Mouse (Mus musculus) kidney, embryonic 16.5 days (tissue): ENCODE results near the gene C1qtnf1. TPM values are rescaled to one million over a fixed set of nuclear protein-coding genes. Genes with fewer than 3 reads are reported as not detected.

Experiments
- ATAC-seq: fragments of 200-750 bp; cut with Nextera tagmentation; 2 replicates; pipeline ENCODE4 v1.8.0; 2017; ENCODE audit warnings: moderate TSS enrichment; ENCODE audit not compliant: low FRiP score, low TSS enrichment
- H3K27ac ChIP-seq: fragments of 300-500 bp; sonication (generic); 2 replicates; pipeline ENCODE4 v1.5.1; 2014; ENCODE audit warnings: low read length
- H3K27me3 ChIP-seq: fragments of 300-500 bp; sonication (generic); 2 replicates; pipeline ENCODE4 v1.6.1; 2014; ENCODE audit warnings: low read length, control low read depth, mixed read lengths; ENCODE audit not compliant: insufficient read depth
- H3K36me3 ChIP-seq: fragments of 300-500 bp; sonication (generic); 2 replicates; pipeline ENCODE4 v1.6.1; 2014; ENCODE audit warnings: low read length, control low read depth, mixed read lengths; ENCODE audit not compliant: insufficient read depth
- H3K4me1 ChIP-seq: fragments of 300-500 bp; sonication (generic); 2 replicates; pipeline ENCODE4 v1.6.1; 2014; ENCODE audit warnings: low read length, control low read depth, mixed read lengths; ENCODE audit not compliant: insufficient read depth
- H3K4me2 ChIP-seq: fragments of 300-500 bp; sonication (generic); replicated peaks from 2 replicates; pipeline ENCODE4 v1.6.1; 2014; ENCODE audit warnings: low read depth, low read length
- H3K4me3 ChIP-seq: fragments of 300-500 bp; sonication (generic); 2 replicates; pipeline ENCODE4 v1.5.1; 2014; ENCODE audit warnings: mild to moderate bottlenecking, low read length
- H3K9ac ChIP-seq: fragments of 300-500 bp; sonication (generic); replicated peaks from 2 replicates; pipeline ENCODE4 v1.6.1; 2014; ENCODE audit warnings: low read length
- H3K9me3 ChIP-seq: fragments of 300-500 bp; sonication (generic); 2 replicates; pipeline ENCODE4 v1.6.1; 2016; ENCODE audit warnings: low read length, control low read depth
- WGBS: fragments of 180-500 bp; shearing (Covaris S2); extraction: QIAGEN DNeasy Blood & Tissue Kit; methylation state at CpG from one replicate; pipeline ENCODE4 v1.1.7; 2014; 5-methylcytosine and 5-hydroxymethylcytosine counted together
- polyA plus RNA-seq: library from polyadenylated mRNA; unstranded; fragments of >200 nt; fragmentation: Nextera tagmentation; extraction: Ambion mirVana; gene quantifications from 2 replicates; pipeline ENCODE4 v1.2.1, GENCODE M21; 2015

The C1qtnf1 gene
- polyA plus RNA-seq, 1 experiment from 2014 or later, result 8.3 TPM

DNA sequence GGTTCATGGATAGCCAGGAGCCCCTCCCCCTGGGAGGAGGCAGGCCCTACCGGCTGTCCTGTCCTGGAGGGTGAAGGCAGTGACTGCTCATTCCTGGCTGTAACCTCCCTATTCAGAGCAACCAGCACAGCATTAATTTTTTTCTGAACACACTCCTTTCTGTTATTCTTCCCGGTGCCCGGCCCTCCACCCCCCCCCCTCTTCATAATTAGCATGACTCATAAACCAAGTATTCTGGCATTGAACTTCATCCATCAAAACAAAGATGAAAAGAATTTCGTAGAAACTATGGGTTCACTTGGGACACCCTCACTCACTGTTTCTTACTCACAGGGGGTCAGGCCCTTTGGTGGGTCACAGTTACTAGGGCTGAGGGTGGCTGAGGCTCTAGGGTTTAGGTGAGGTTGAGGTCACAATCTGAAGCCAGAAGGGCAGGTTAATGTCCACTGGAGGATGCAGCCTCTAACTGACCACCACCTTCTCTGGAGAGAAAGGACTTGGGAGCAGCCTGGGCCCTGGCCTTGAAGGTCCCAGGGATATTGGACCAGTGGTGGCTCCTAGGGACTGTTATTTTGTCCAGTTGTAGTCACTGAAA is 2.4 kb downstream of the C1qtnf1 start:
- no peaks in the 10 kb centered on the region for H3K36me3 ChIP-seq
- WGBS, result 31% methylated on average over 4 of the region's 4 CpGs
- no peak overlapping the region for H3K4me3 ChIP-seq
- peak overlapping the region; percentile 53; the same call in 1 of the 2 replicates for H3K27ac ChIP-seq
- no peak overlapping the region for H3K4me2 ChIP-seq
- H3K9me3 ChIP-seq, result no peaks in the 10 kb centered on the region
- ATAC-seq, result no peak
- no peaks in the 10 kb centered on the region for H3K27me3 ChIP-seq
- H3K9ac ChIP-seq, result no peak overlapping the region
- peaks cover 48% of the 10 kb centered on the region for H3K4me1 ChIP-seq

DNA sequence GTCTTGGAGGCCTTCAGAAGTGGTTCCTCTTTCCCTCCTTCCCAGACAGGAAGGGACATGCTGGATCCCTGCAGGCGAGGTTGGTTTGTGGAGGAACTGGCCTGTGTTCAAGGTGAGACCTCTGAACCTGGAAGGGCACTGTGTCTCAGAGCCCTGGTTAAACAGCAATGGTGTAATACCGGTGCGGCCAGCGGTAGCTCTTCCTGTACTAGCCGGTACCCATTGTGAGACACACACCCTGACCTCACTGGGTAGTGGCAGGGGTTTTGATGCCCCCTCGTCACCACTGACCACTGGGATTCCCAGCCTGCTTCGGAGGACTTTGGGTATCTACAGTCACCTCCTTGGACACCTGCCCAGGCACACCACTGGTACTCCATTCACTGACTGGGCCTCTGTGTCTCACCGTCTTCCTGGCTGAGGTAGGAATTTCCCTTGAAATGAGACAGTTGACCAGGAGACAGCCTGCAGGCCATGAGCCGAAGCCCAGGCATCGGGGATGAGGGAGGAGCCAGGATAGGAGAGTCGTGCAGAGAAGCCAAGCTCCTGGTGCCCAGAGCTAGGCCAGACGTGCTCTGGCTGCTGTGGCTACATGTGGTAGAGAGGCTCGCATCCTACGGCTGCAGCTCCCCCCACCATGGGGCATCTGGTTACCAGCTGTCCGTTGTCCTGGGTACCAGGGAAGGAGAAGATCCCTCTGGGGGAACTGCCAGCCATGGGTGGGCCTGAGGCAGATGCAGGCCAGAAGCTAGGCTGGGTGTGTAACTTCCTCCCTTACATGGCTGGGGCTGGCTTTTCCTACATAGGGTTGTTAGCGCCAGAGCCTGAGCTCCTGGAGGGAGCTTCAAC is 3.3 kb downstream of the C1qtnf1 start:
- ATAC-seq, result no peak
- Histone ChIP-seq H3K9me3 (no peaks in the 10 kb centered on the region), H3K27me3 (no peaks in the 10 kb centered on the region), H3K36me3 (no peaks in the 10 kb centered on the region), H3K9ac (0 out of 2 replicates have a peak overlapping the region, but pooled peaks have one; percentile 26), H3K4me1 (peaks cover 48% of the 10 kb centered on the region), H3K4me3 (no peak overlapping the region), H3K27ac (no peak overlapping the region; the same call in 1 of the 2 replicates), H3K4me2 (no peak overlapping the region)
- WGBS, result 82% methylated on average over 16 of the region's 16 CpGs

DNA sequence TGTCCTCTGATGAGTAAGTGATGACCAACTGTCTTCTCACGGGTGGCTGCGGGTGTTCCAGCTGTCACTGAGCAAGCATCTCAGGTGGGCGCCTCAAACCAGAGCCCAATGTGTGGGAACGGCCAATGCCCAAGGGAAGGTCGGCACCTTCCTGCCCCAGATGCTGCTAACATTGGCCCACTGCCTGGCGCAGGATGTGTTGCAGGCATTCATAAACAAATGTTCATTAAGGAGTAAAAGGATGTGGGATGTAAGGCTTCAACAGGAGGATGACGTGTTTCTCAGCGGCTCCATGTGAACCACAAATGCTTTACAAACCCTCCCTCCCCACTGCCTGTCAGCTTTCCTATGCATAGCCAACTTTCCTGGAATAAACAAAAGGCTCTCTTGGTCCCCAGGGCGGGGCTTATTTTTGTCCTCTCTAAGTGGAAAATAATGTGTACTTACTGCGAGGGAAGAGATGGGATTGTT is 5.4 kb downstream of the C1qtnf1 start:
- Histone ChIP-seq H3K27me3 (no peaks in the 10 kb centered on the region), H3K9me3 (no peaks in the 10 kb centered on the region), H3K36me3 (no peaks in the 10 kb centered on the region), H3K27ac (peak overlapping the region; percentile 55), H3K4me2 (peak overlapping the region; percentile 54), H3K4me1 (peaks cover 40% of the 10 kb centered on the region), H3K4me3 (peak overlapping the region; percentile 36), H3K9ac (peak overlapping the region; percentile 55)
- WGBS, result 60% methylated on average over 10 of the region's 10 CpGs
- no peak for ATAC-seq

DNA sequence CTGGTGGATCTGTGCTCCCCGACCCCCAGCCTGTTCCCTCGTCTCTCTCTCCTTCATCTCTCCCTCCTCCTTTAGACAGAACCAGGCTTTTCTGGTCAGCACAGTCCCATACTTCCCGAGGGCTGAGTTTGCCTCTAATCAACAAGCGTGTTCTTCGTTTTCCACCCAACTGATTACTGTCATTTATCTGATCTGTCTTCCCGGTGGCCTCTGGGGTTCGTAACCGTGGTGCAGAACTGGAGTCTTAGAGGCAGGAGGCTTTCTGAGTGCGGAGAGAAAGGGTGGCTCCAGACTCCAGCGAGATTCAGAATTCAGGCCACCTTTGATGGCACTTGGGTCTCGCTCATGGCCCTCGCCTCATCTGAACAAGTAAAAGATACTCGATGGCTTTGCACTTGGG is 6.1 kb downstream of the C1qtnf1 start:
- H3K27me3 ChIP-seq, result no peaks in the 10 kb centered on the region
- peak overlapping the region; percentile 36 for H3K4me3 ChIP-seq
- ATAC-seq, result no peak
- peaks cover 39% of the 10 kb centered on the region for H3K4me1 ChIP-seq
- WGBS, result 37% methylated on average over 13 of the region's 13 CpGs
- H3K36me3 ChIP-seq, result no peaks in the 10 kb centered on the region
- peak overlapping the region; percentile 54 for H3K4me2 ChIP-seq
- H3K27ac ChIP-seq, result peak overlapping the region; percentile 55
- H3K9me3 ChIP-seq, result no peaks in the 10 kb centered on the region
- peak overlapping the region; percentile 55 for H3K9ac ChIP-seq

DNA sequence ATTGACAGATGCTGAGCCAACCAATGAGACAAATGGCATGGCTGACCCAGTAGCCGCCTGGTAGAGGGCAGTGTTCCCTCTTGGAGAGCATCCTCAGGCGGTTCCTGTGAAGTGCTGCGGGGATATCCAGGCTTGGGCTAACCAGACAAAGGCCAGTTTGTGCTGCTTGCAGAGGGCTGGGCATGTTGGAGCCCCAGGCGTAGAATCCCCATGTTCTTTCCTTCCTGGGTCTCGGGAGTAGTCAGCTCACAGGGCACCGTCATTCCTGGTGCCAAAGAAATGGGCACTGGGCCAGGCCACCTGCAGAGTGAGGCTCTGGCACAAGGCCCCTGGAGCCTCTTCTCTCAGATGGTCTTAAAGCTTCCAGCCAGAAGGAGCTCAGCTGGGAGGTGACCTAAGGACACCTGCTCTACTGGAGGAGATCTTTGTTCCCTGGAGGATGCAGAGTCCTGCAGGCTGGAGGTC is 8.5 kb downstream of the C1qtnf1 start:
- peaks cover 27% of the 10 kb centered on the region; the same call in 1 of the 2 replicates for H3K4me1 ChIP-seq
- no peak overlapping the region for H3K4me2 ChIP-seq
- no peaks in the 10 kb centered on the region for H3K27me3 ChIP-seq
- WGBS, result 48% methylated on average over 6 of the region's 6 CpGs
- no peak overlapping the region for H3K9ac ChIP-seq
- ATAC-seq, result no peak
- H3K9me3 ChIP-seq, result no peaks in the 10 kb centered on the region
- no peak overlapping the region for H3K27ac ChIP-seq
- H3K4me3 ChIP-seq, result no peak overlapping the region
- no peaks in the 10 kb centered on the region for H3K36me3 ChIP-seq

DNA sequence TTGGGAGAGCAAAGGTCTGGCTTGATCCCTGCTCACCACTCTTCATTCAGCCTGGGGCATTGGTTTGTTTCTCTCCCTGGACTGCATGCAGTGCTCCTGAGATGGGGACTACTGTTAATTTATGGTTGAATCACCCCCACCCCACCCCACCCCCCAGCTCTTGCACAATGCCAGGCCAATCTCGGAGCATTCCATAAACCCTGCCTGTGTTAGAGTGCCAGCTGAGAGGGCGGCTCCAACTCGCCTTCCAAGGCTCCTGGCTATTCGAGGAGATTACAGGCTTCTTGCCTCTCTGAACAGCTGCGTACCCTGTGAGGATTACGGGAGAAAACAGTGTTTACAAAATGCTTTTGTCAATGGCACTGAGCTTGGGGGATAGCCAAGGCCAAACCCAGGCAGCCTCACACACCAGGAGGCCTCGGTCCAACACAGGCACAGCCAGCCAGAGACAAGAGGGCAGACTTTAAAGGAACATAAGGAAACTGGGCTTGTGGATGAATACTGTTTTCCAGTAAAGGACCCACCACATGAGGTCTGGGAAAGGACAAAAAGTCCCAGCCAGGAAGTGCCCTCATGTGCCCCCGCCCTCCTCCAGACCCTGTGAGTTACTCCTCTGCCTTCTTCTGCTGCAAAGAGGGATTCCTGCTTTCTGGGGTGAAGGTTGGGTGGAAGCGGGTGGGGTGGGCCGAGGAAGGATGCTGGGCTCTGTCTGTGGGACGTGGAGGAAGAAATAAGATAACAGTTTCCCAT is 10.8 kb downstream of the C1qtnf1 start:
- H3K9me3 ChIP-seq, result no peaks in the 10 kb centered on the region
- no peak for ATAC-seq
- H3K36me3 ChIP-seq, result no peaks in the 10 kb centered on the region
- H3K9ac ChIP-seq, result 0 out of 2 replicates have a peak overlapping the region, but pooled peaks have one; percentile 39
- H3K4me3 ChIP-seq, result no peak overlapping the region
- no peak overlapping the region for H3K4me2 ChIP-seq
- peaks cover 19% of the 10 kb centered on the region; the same call in 1 of the 2 replicates for H3K4me1 ChIP-seq
- no peaks in the 10 kb centered on the region for H3K27me3 ChIP-seq
- 30% methylated on average over 11 of the region's 11 CpGs for WGBS
- H3K27ac ChIP-seq, result peak overlapping the region; percentile 26; the same call in 1 of the 2 replicates

DNA sequence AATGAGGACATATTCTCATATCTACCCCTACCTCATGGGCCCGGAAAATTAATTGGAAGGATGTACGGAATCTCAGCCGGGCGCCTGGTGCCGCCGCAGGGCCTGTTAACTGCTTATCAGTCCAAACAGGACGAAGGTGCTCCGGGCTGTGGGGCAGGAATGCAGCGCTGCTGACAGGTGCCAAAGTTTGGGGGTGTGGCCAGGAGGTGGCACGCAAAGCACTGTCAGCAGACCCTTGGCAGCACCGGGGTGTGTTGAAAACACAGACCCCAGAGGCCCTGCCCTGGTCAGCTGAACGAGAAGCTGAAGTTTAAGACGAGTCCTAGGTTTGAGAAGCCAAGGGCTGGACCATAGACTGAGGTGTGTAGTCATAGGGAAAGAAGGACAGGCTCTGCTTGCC is 14.7 kb downstream of the C1qtnf1 start:
- no peak; the same call in 1 of the 2 replicates for ATAC-seq

DNA sequence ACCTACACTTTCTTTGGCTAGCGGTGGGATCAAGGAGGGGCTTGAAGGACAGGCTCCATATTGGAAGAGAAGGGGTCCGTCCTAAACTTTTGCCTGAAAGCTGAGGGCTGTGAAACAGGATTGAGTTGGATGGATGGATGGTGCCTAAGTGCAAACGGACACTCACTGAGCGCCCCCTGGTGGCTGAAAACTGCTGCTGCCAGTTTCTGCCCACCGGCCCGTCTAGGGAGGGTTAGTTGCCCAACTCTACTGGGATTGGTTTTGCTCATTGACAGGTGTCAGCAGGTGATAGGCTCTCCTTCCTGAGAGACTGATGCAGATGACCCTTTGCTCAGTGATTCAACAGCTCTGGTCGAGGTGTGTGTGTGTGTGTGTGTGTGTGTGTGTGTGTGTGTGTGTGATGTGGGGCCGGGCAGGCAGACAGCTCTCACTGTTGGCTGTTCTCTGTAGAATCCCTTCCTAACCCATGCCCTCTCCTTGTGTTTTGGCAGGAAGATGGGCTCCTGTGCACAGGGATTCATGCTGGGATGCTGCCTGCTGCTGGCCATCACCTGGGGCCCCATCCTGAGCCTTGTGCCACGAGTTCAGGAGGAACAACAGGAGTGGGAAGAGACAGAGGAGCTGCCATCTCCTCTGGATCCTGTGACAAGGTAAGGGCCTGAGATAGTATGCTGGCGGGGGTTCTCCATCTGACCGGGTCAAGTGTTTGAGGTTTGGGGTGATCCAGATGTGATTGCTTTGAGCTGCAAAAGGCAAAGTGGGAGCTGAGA is 15.4 kb downstream of the C1qtnf1 start:
- ATAC-seq, result peak; percentile 43

More for the DNA sequence above, 14.7 kb downstream of the C1qtnf1 start:
- 77% methylated on average over 13 of the region's 13 CpGs for WGBS
- H3K4me3 ChIP-seq, result no peak overlapping the region
- no peak overlapping the region for H3K9ac ChIP-seq
- H3K4me2 ChIP-seq, result no peak overlapping the region
- H3K4me1 ChIP-seq, result peaks cover 10% of the 10 kb centered on the region; the same call in 1 of the 2 replicates
- no peaks in the 10 kb centered on the region for H3K36me3 ChIP-seq
- H3K27ac ChIP-seq, result no peak overlapping the region
- no peaks in the 10 kb centered on the region for H3K27me3 ChIP-seq
- no peaks in the 10 kb centered on the region for H3K9me3 ChIP-seq

DNA sequence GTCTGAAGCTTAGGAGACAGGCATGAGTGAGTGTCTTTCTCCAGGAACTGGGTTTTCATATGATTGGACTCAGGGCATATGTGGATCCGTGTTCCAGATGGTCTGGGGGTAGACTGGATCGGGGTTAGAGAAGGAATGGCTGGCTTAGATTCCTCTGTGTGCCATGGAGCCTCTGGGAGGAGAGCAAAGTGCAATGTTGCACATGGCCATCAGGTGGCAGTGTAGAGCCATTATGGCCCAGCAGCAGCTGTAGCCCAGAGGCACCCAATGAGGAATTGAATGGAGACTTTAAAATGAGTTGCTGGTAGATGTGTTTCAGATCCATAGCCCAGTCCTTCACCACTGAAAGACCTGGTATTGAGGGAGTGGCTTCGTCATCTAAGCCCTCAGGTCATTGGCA is 17.8 kb downstream of the C1qtnf1 start:
- Histone ChIP-seq H3K4me1 (no peaks in the 10 kb centered on the region; the same call in 1 of the 2 replicates), H3K27me3 (no peaks in the 10 kb centered on the region), H3K4me2 (no peak overlapping the region), H3K9me3 (no peaks in the 10 kb centered on the region), H3K4me3 (no peak overlapping the region), H3K27ac (no peak overlapping the region), H3K36me3 (no peaks in the 10 kb centered on the region), H3K9ac (no peak overlapping the region)
- 13% methylated on average over 3 of the region's 3 CpGs for WGBS
- ATAC-seq, result 0 out of 2 replicates have a peak, but pooled peaks have one; percentile 39

More for the DNA sequence above, 15.4 kb downstream of the C1qtnf1 start:
- Histone ChIP-seq H3K27ac (no peak overlapping the region), H3K27me3 (no peaks in the 10 kb centered on the region), H3K4me1 (peaks cover 10% of the 10 kb centered on the region; the same call in 1 of the 2 replicates), H3K9me3 (no peaks in the 10 kb centered on the region), H3K4me3 (no peak overlapping the region), H3K4me2 (no peak overlapping the region), H3K36me3 (no peaks in the 10 kb centered on the region), H3K9ac (no peak overlapping the region)
- 34% methylated on average over 11 of the region's 11 CpGs for WGBS
